8 mouse cellular contexts compared by ENCODE assay signal in genomic region chr4:148188767-148189166, GRCm38 (mm10). TPM values are rescaled to one million over a fixed set of nuclear protein-coding genes. Genes with fewer than 3 reads are reported as not detected.
"Had no signal": no experiment of that assay in that cellular context is flagged by ENCODE, and none has a peak within 500 bp of the region (broad histone marks: within the 10 kb centered on the region; RNA-seq: fewer than 3 reads in every experiment).

No protein-coding gene starts in this region.

RNA-seq across cellular contexts. Expression of gene Fbxo2, which starts 28.3 kb away (rescaled TPM):
- total RNA-seq: gastrocnemius, postnatal 4 days; granulocyte monocyte progenitor cell, adult 5-6 weeks; heart, postnatal 10 days had no signal
- polyA plus RNA-seq: heart, embryonic 14.5 days; inflammation-experienced regulatory T-cells, adult 6 months had no signal

RNA-seq across cellular contexts. Expression of gene Draxin, which starts 58.3 kb away (rescaled TPM):
- total RNA-seq: gastrocnemius, postnatal 25 days; heart, postnatal 10 days; heart, postnatal 4 days had no signal
- polyA plus RNA-seq: heart, embryonic 14.5 days; heart, embryonic 16.5 days; inflammation-experienced regulatory T-cells, adult 6 months had no signal
